Mouse (Mus musculus) gonadal fat pad, adult 2 months (tissue): ENCODE results near the gene Rasgrp3. TPM values are rescaled to one million over a fixed set of nuclear protein-coding genes. Genes with fewer than 3 reads are reported as not detected.
"Not testable (repeated sequence)": the region's sequence is repeated elsewhere in the genome, so short reads cannot be mapped to it uniquely, and the experiment has no call there.

ENCODE experiments used
- DNase-seq: peaks from one replicate; pipeline ENCODE4 v3.0.0-alpha.2; 2012; ENCODE audit warnings: low read depth
- polyA plus RNA-seq: library from polyadenylated mRNA; depleted of rRNA; stranded (reverse); fragments of >200 nt; gene quantifications from 2 replicates; pipeline ENCODE4 v1.2.3, GENCODE M21; 2012

Gene Rasgrp3
- polyA plus RNA-seq, 1 experiment: 4.3 TPM

GRCm38 (mm10) chr17:75461771-75462170 lies 26.1 kb downstream of the Rasgrp3 start:
- DNase-seq: no peak

DNA sequence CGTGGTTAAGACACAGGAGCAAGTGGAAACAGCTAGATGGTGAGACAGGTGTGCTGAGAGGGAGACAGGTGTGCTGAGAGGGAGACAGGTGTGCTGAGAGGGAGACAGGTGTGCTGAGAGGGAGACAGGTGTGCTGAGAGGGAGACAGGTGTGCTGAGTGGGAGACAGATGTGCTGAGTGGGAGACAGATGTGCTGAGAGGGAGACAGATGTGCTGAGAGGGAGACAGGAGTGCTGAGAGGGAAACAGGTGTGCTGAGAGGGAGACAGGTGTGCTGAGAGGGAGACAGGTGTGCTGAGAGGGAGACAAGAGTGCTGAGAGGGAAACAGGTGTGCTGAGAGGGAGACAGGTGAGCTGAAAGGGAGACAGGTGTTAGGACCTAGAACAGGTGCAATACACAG lies 27.5 kb downstream of the Rasgrp3 start:
- not testable (repeated sequence) for DNase-seq

DNA sequence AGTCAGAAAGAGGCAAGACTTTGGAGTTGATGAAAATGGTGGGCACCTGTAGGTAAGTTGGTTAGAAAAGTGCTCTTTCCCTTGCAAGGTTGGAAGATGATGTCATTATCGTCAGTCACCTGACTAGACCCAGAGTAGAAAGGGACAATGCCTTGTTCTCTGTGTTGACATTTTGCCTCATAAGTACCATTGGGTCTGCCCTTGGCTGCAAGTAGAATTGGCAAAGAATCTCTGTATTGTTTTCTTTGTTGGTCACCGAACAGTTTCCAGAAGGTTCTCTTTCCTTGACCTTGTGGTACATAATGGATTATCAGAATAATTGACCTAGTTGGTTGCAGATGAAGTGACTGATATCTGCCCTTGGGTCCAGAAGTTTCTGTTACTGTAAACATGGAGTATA lies 27.9 kb downstream of the Rasgrp3 start:
- no peak for DNase-seq

DNA sequence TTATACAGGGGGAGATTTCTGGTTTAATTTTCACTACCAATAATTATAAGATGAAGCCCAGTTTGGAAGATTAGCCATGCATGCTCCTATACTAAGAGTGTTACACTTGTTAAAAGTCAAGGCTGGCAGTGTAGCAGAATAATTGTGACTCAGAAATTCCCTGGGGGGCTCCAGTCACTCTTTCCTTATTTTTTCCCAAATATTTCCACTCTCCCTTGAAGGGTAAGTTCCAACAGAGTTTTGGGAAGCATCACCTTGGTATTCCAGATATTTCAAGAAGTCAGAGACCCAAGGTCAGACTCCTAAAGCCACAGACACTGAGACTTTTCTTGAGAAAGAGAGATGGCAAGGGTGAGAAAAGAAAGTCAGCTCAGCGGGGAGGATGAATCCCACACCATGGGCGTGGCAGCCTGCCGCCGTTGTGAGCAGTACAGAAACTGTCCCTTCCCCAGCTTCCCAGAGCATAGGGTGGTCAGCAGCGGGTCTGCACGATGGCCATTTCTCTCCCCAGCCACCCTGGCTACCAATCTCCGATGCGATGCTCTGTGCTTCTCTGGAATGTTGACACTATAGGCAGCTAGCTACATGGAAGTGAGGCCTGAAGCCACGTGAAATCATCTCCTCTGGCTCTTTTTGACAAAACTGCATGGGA lies 28.8 kb downstream of the Rasgrp3 start:
- no peak for DNase-seq

- DNase-seq: no peak
Observed at GRCm38 (mm10) chr17:75464983-75465634, 29.4 kb downstream of the Rasgrp3 start.

GRCm38 (mm10) chr17:75465635-75465997 lies 29.9 kb downstream of the Rasgrp3 start:
- DNase-seq: no peak

DNA sequence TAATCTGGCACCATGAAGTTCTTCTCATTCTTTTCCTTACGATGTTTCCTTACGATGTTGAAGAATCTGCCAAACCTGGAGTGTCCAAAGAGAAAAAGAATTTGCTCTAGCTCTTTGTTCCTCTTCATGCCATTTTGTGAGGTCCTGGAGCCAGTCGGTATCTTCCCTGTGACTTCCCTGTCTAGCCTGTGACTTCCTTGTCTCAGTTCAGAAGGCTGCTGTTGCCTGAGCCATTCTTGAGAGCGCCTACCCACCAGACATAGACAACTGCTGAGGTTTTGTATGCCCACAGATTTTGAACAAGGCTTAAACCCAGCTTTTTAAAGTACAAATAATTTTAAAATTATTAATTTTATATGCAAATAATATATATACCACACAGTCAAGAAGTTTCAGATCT lies 31.3 kb downstream of the Rasgrp3 start:
- DNase-seq: no peak

- DNase-seq: no peak
Observed at GRCm38 (mm10) chr17:75467526-75467925, 31.8 kb downstream of the Rasgrp3 start.

DNA sequence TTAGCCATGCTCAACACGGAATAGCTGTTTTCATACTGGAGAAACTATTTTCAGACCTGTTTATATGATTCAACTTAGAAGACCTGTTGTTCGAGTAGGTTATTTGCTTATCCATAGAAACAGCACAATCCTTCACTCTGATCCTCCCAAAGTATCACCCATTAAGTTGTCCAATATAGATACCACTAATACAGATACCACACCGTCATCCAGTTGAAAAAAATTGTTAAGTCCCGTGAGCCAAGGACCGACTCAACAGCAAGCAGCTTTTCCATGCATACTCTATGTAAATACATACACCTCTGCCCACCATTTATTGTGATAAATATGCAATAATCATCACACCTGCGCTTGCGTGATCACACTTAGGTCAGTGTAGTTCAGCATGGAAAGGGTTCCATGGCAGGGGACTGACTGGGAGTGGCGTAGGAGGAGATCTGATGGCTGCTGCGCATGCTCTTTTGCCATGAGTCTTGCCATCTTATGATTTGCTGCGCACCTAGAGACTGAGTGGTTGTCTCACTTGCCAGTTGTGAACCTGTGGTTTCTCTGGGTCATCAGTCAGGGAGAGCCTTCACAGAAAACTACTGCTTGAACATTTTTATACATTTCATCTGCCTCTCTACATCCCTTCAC lies 32.9 kb downstream of the Rasgrp3 start:
- no peak for DNase-seq

GRCm38 (mm10) chr17:75470325-75470724 lies 34.6 kb downstream of the Rasgrp3 start:
- no peak for DNase-seq

- DNase-seq: no peak
Observed at GRCm38 (mm10) chr17:75470885-75471610, 35.4 kb downstream of the Rasgrp3 start.

DNA sequence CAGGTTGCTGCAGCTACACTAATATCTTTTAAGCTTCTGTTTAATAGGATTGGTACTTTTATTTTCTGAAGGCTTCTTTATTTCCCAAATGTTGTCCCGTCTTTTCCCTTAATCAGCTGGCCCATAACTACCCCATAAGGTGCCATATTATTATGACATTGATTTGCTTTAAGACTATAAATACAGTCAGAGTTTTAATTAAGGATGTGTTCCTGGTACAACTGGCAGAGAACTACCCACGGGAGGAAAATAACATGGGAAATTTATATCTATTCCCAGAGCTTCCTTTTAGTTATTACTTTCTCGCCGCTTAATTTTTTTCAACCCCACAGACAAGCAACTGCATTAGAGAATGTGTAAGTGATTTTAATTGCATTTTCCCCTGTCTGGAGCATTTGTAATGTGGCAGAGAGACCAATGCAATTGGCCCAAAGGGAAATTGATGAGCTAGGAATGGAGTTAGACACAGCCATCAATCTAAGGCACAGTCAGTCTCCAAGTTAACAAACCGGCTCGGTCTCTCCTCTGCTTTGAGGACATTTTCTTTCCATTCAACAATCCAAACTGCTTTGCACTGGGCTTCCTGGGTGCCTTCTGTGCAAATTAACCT lies 36.1 kb downstream of the Rasgrp3 start:
- DNase-seq: no peak

DNA sequence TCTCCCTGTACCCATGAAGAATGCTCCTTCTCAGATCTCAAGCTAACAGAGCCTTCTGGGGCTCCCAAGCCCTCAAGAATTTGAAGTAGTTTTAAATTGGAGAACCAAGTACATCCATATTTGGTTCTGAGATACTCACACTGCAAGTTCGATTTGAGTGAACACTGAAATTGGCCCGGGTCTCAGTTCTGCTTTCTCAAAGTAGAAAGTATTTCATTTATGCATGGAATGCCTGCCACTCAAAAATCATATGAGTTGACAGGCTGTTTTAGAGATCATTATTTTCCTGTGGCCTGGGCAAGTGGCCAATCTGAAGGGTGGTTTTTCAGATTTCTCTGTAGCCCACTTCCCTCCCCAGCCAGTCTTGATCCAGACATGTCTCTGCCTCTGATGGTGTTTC lies 36.7 kb downstream of the Rasgrp3 start:
- DNase-seq: no peak

DNA sequence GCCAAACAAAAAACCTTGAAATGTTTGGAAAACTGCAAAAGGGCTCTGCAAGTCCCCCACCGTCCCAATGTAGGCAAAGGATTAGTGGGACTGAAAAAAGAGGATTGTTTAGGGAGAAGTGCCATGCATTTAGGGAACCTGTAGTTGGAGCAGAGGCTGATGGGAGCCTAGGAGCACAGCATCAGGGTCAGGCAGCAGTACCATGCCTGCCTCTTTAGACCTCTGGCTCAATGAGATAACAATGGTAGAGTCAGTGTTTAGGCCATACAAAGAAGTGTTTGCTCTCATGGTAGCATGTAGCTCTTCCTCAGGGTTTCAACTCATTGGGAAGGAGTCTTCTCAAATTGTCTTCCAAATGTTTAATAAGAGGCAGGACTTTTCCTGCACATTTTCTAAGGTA lies 40.3 kb downstream of the Rasgrp3 start:
- no peak for DNase-seq

GRCm38 (mm10) chr17:75476736-75477416 lies 41.2 kb downstream of the Rasgrp3 start:
- no peak for DNase-seq

GRCm38 (mm10) chr17:75477655-75478054 lies 42.0 kb downstream of the Rasgrp3 start:
- no peak for DNase-seq

DNA sequence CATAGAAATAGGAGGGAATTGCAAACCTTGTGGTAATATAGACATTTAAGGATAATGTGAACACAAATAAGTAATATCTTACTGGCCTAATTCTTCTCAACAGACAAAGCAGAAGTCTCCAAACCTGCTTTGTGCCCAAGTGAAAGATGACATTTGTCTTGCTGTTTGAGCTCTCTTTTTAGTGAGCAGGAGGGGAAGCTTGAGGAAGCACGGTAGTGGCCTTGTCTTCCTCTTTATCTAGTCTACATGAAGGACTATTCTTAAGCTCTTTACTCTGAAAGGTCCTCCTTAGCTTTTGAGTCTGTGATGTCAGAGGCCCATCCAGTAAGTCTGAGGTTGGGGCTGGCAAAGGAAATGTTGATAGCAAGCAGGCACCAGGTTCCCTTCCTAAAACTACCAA lies 43.1 kb downstream of the Rasgrp3 start:
- no peak for DNase-seq

DNA sequence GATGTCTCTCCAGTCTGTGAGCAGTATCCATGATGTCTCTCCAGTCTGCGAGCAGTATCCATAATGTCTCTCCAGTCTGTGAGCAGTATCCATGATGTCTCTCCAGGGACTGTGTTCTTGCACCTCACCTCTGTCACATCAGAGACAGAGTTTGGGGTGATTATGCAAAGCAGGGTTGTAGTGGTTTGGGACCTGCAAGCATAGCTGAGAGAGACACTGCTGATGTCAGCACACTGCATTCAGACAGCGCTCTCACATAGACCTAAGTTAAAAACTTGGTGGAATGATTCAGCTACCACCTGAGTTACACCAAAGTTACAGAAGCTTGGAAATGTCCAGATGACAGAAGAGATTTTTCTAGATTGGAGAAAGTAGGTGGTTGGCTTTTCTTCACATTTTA lies 44.0 kb downstream of the Rasgrp3 start:
- DNase-seq: no peak

- no peak for DNase-seq
Observed at GRCm38 (mm10) chr17:75480379-75480778, 44.7 kb downstream of the Rasgrp3 start.

DNA sequence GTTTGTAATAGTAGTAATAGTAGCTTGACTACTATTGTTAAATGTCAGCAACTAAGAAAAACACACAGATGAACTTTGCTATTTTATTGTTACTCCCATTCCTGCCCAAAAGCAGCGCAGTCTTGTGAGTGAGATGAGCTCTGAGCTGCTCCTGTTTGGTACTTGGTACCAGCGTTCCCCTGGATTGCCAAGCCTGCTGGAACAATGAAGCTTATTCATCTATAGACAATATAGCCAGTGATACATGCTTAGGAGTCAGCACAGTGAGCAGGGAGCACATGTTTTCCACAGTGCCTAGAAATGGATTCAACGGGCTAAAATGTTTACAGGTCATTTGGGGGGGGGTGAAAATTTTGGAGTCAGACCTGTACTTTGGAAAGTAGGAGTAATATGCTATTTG lies 50.5 kb downstream of the Rasgrp3 start:
- DNase-seq: no peak

DNA sequence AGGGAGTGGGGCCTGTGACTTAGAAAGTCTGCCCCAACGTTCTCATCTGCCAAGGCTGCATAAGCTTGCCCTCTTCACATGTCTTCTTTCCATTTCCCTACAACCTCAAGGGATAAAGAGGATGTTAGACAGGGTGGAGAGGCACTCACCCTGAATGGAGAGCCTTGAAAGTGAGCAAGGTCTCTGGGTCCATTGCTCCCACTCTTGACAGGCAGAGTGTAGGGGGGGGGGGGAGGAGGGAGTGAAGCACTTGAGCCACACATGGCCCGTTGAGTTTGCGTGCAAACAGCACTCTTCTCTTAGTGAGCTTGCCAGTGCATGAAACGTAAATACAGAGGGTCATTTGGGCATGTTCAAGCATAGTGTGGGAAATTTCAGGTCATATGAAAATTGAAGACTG lies 59.5 kb downstream of the Rasgrp3 start:
- no peak for DNase-seq

DNA sequence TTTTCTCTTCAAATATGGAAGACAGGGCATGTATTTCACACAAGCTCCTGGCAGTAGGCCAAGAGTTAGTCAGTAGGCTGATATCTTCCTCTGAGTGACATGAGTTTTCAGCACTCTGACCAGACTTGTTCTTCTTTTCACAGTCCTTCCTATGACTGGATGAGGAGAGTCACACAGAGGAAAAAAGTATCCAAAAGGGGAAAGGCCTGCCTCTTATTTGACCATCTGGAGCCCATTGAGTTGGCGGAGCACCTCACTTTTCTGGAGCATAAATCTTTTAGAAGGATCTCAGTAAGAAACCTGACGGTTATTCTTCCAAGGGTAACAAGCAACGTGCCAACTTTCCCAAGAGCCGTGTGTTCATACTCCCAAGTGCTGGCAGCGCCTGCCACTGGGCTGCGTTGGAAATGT lies 62.5 kb downstream of the Rasgrp3 start:
- DNase-seq: peak; percentile 95
